Mouse (Mus musculus): ENCODE results near the gene Cenpv. TPM values are rescaled to one million over a fixed set of nuclear protein-coding genes. Genes with fewer than 3 reads are reported as not detected.

Cenpv gene
- polyA plus RNA-seq, 1 experiment from 2014 or later: 5.4 TPM

- peak within 1 kb of the TSS; percentile 81 for H3K4me3 ChIP-seq (ENCODE audit: low read depth, low read length)
- H3K36me3 ChIP-seq (ENCODE audit: insufficient read depth, low read length): no peaks in the 10 kb centered on the region
- H3K4me1 ChIP-seq (ENCODE audit: insufficient read depth, low read depth, low read length): peaks cover 17% of the 10 kb centered on the region; the same call in 1 of the 2 replicates
- H3K4me2 ChIP-seq (replicated peaks; ENCODE audit: low read depth, low read length): peak within 1 kb of the TSS; percentile 98
- TF ChIP-seq EP300 (IDR thresholded peaks at IDR 0.05) (no peak), CTCF (IDR thresholded peaks at IDR 0.05) (no peak)
- H3K9ac ChIP-seq (replicated peaks; ENCODE audit: low read depth): peak within 1 kb of the TSS; percentile 95
- DNase-seq (ENCODE audit: low spot score) (peak; percentile 100), ATAC-seq (peak; percentile 95)
- H3K27ac ChIP-seq (ENCODE audit: low read length): peak within 1 kb of the TSS; percentile 100
- WGBS: under 1% methylated on average over 40 of the region's 40 CpGs
- no peaks in the 10 kb centered on the region for H3K9me3 ChIP-seq (ENCODE audit: low read length)
- no peaks in the 10 kb centered on the region for H3K27me3 ChIP-seq (replicated peaks; ENCODE audit: insufficient read depth, low read length)
Observed at GRCm38 (mm10) chr11:62550727-62551225, 11.7 kb upstream of the Cenpv start, which contains the start of gene Ubb. TSS of gene Ubb (plus strand) at chr11:62551171.

- no peaks in the 10 kb centered on the region for H3K36me3 ChIP-seq (ENCODE audit: insufficient read depth, low read length)
- DNase-seq (ENCODE audit: low spot score) (peak; percentile 95), ATAC-seq (peak; percentile 65)
- peaks cover 17% of the 10 kb centered on the region; the same call in 1 of the 2 replicates for H3K4me1 ChIP-seq (ENCODE audit: insufficient read depth, low read depth, low read length)
- under 1% methylated on average over 11 of the region's 11 CpGs for WGBS
- H3K4me2 ChIP-seq (replicated peaks; ENCODE audit: low read depth, low read length): peak overlapping the region; percentile 98
- peak overlapping the region; percentile 81 for H3K4me3 ChIP-seq (ENCODE audit: low read depth, low read length)
- H3K27ac ChIP-seq (ENCODE audit: low read length): peak overlapping the region; percentile 100
- no peaks in the 10 kb centered on the region for H3K9me3 ChIP-seq (ENCODE audit: low read length)
- H3K27me3 ChIP-seq (replicated peaks; ENCODE audit: insufficient read depth, low read length): no peaks in the 10 kb centered on the region
- peak; percentile 90 for TF ChIP-seq EP300 (IDR thresholded peaks at IDR 0.05)
- no peak for TF ChIP-seq CTCF (IDR thresholded peaks at IDR 0.05)
- H3K9ac ChIP-seq (replicated peaks; ENCODE audit: low read depth): peak overlapping the region; percentile 95
Observed at GRCm38 (mm10) chr11:62550227-62550685, 11.2 kb upstream of the Cenpv start.

GRCm38 (mm10) chr11:62549782-62550181 is 10.7 kb upstream of the Cenpv start:
- H3K27me3 ChIP-seq (replicated peaks; ENCODE audit: insufficient read depth, low read length): no peaks in the 10 kb centered on the region
- DNase-seq (ENCODE audit: low spot score) (peak; percentile 90), ATAC-seq (peak; percentile 40)
- no peaks in the 10 kb centered on the region for H3K9me3 ChIP-seq (ENCODE audit: low read length)
- peak overlapping the region; percentile 81 for H3K4me3 ChIP-seq (ENCODE audit: low read depth, low read length)
- H3K27ac ChIP-seq (ENCODE audit: low read length): peak overlapping the region; percentile 100
- H3K36me3 ChIP-seq (ENCODE audit: insufficient read depth, low read length): no peaks in the 10 kb centered on the region
- peaks cover 14% of the 10 kb centered on the region; the same call in 1 of the 2 replicates for H3K4me1 ChIP-seq (ENCODE audit: insufficient read depth, low read depth, low read length)
- peak overlapping the region; percentile 95; the same call in 1 of the 2 replicates for H3K9ac ChIP-seq (replicated peaks; ENCODE audit: low read depth)
- TF ChIP-seq EP300 (IDR thresholded peaks at IDR 0.05) (no peak), CTCF (IDR thresholded peaks at IDR 0.05) (no peak)
- peak overlapping the region; percentile 98 for H3K4me2 ChIP-seq (replicated peaks; ENCODE audit: low read depth, low read length)
- WGBS: 2% methylated on average over 5 of the region's 5 CpGs

- ATAC-seq (no peak), DNase-seq (ENCODE audit: low spot score) (no peak)
- H3K4me2 ChIP-seq (replicated peaks; ENCODE audit: low read depth, low read length): no peak overlapping the region
- H3K9ac ChIP-seq (replicated peaks; ENCODE audit: low read depth): no peak overlapping the region
- H3K9me3 ChIP-seq (ENCODE audit: low read length): no peaks in the 10 kb centered on the region
- WGBS: 89% methylated on average over 3 of the region's 3 CpGs
- H3K4me3 ChIP-seq (ENCODE audit: low read depth, low read length): no peak overlapping the region
- H3K4me1 ChIP-seq (ENCODE audit: insufficient read depth, low read depth, low read length): peaks cover 3% of the 10 kb centered on the region; the same call in 1 of the 2 replicates
- no peaks in the 10 kb centered on the region for H3K27me3 ChIP-seq (replicated peaks; ENCODE audit: insufficient read depth, low read length)
- H3K27ac ChIP-seq (ENCODE audit: low read length): no peak overlapping the region
- no peaks in the 10 kb centered on the region for H3K36me3 ChIP-seq (ENCODE audit: insufficient read depth, low read length)
- TF ChIP-seq EP300 (IDR thresholded peaks at IDR 0.05) (no peak), CTCF (IDR thresholded peaks at IDR 0.05) (no peak)
Observed at GRCm38 (mm10) chr11:62543991-62544390, 4.9 kb upstream of the Cenpv start.

GRCm38 (mm10) chr11:62541581-62541980 is 2.5 kb upstream of the Cenpv start:
- Histone ChIP-seq H3K27ac (ENCODE audit: low read length) (no peak overlapping the region), H3K9ac (replicated peaks; ENCODE audit: low read depth) (no peak overlapping the region), H3K9me3 (ENCODE audit: low read length) (no peaks in the 10 kb centered on the region), H3K27me3 (replicated peaks; ENCODE audit: insufficient read depth, low read length) (0 out of 2 replicates have a peak, but pooled peaks cover 4% of the 10 kb centered on the region), H3K4me3 (ENCODE audit: low read depth, low read length) (no peak overlapping the region), H3K4me2 (replicated peaks; ENCODE audit: low read depth, low read length) (no peak overlapping the region), H3K4me1 (ENCODE audit: insufficient read depth, low read depth, low read length) (peaks cover 3% of the 10 kb centered on the region; the same call in 1 of the 2 replicates), H3K36me3 (ENCODE audit: insufficient read depth, low read length) (no peaks in the 10 kb centered on the region)
- no peak for TF ChIP-seq CTCF (IDR thresholded peaks at IDR 0.05)
- TF ChIP-seq EP300 (IDR thresholded peaks at IDR 0.05): no peak
- DNase-seq (ENCODE audit: low spot score): no peak
- WGBS: 68% methylated on average over 8 of the region's 8 CpGs
- ATAC-seq: no peak

GRCm38 (mm10) chr11:62540969-62541368 is 1.9 kb upstream of the Cenpv start:
- H3K4me3 ChIP-seq (ENCODE audit: low read depth, low read length): no peak overlapping the region
- ATAC-seq (no peak), DNase-seq (ENCODE audit: low spot score) (no peak)
- 58% methylated on average over 2 of the region's 2 CpGs for WGBS
- no peaks in the 10 kb centered on the region for H3K36me3 ChIP-seq (ENCODE audit: insufficient read depth, low read length)
- peaks cover 3% of the 10 kb centered on the region; the same call in 1 of the 2 replicates for H3K4me1 ChIP-seq (ENCODE audit: insufficient read depth, low read depth, low read length)
- no peak overlapping the region for H3K4me2 ChIP-seq (replicated peaks; ENCODE audit: low read depth, low read length)
- TF ChIP-seq CTCF (IDR thresholded peaks at IDR 0.05) (no peak), EP300 (IDR thresholded peaks at IDR 0.05) (no peak)
- 0 out of 2 replicates have a peak, but pooled peaks cover 4% of the 10 kb centered on the region for H3K27me3 ChIP-seq (replicated peaks; ENCODE audit: insufficient read depth, low read length)
- no peak overlapping the region for H3K27ac ChIP-seq (ENCODE audit: low read length)
- no peak overlapping the region for H3K9ac ChIP-seq (replicated peaks; ENCODE audit: low read depth)
- no peaks in the 10 kb centered on the region for H3K9me3 ChIP-seq (ENCODE audit: low read length)

All from lung, postnatal 0 days (tissue).